In genomic region chr17:16667606-16668005, GRCm38 (mm10) we compare ENCODE assay signal across 20 mouse cellular contexts.
DNase-seq lines count a peak whose midpoint lies in the region; ATAC-seq and TF ChIP-seq lines count a peak whose summit lies in the region.
"Had no signal": no experiment of that assay in that cellular context is flagged by ENCODE, and none has a peak within 500 bp of the region (broad histone marks: within the 10 kb centered on the region; RNA-seq: fewer than 3 reads in every experiment).

No protein-coding gene starts in this region.

- WGBS in forebrain, embryonic 14.5 days = 78% methylated on average over 1 of the region's 1 CpGs
- WGBS in forebrain, embryonic 12.5 days = 89% methylated on average over 1 of the region's 1 CpGs
- 79% methylated on average over 1 of the region's 1 CpGs for WGBS in hindbrain, embryonic 16.5 days
- WGBS in hindbrain, embryonic 12.5 days = 77% methylated on average over 1 of the region's 1 CpGs
- 48% methylated on average over 1 of the region's 1 CpGs for WGBS in lung, embryonic 14.5 days

- TF ChIP-seq CTCF in lung, embryonic 14.5 days (IDR thresholded peaks at IDR 0.05; ENCODE audit: low read depth) = no peak

- H3K9ac ChIP-seq in forebrain, embryonic 14.5 days (ENCODE audit: low read length) = no peak overlapping the region
- H3K9ac ChIP-seq in forebrain, embryonic 12.5 days = no peak overlapping the region
- no peak overlapping the region for H3K9ac ChIP-seq in hindbrain, embryonic 16.5 days (ENCODE audit: low read depth, low read length)
- H3K9ac ChIP-seq in hindbrain, embryonic 12.5 days = no peak overlapping the region
- no peak overlapping the region for H3K9ac ChIP-seq in lung, embryonic 14.5 days
- H3K9ac ChIP-seq: embryonic facial prominence, embryonic 15.5 days; heart, embryonic 15.5 days; neural tube, embryonic 13.5 days had no signal

- H3K4me3 ChIP-seq in forebrain, embryonic 14.5 days (ENCODE audit: low read depth, low read length) = no peak overlapping the region
- no peak overlapping the region for H3K4me3 ChIP-seq in forebrain, embryonic 12.5 days (replicated peaks)
- no peak overlapping the region for H3K4me3 ChIP-seq in hindbrain, embryonic 16.5 days (ENCODE audit: low read length)
- no peak overlapping the region for H3K4me3 ChIP-seq in hindbrain, embryonic 12.5 days
- H3K4me3 ChIP-seq in lung, embryonic 14.5 days (ENCODE audit: low read depth, low read length) = no peak overlapping the region
- H3K4me3 ChIP-seq: embryonic facial prominence, embryonic 15.5 days; heart, embryonic 15.5 days; neural tube, embryonic 13.5 days had no signal

- H3K27ac ChIP-seq in forebrain, embryonic 14.5 days (ENCODE audit: low read depth, low read length) = no peak overlapping the region
- no peak overlapping the region for H3K27ac ChIP-seq in forebrain, embryonic 12.5 days
- no peak overlapping the region for H3K27ac ChIP-seq in hindbrain, embryonic 16.5 days (ENCODE audit: low read depth, low read length)
- H3K27ac ChIP-seq in hindbrain, embryonic 12.5 days = no peak overlapping the region
- no peak overlapping the region for H3K27ac ChIP-seq in lung, embryonic 14.5 days (ENCODE audit: low read depth)
- H3K27ac ChIP-seq: embryonic facial prominence, embryonic 15.5 days; heart, embryonic 15.5 days; neural tube, embryonic 13.5 days had no signal

- peak; percentile 38 for DNase-seq in forebrain, embryonic 14.5 days (ENCODE audit: low spot score)
- peak; percentile 15 for DNase-seq in lung, embryonic 14.5 days
- DNase-seq in lung, postnatal 10 days = no peak
- peak; percentile 5 for DNase-seq in brain, adult 2 months (ENCODE audit: low read depth, low spot score)
- DNase-seq in urinary bladder, postnatal 36 days (ENCODE audit: low spot score in 2 of 2) = no peak
- DNase-seq: adrenal gland, adult 2 months; cerebellum, adult 11 months; cerebellum, postnatal 14 days; gastrocnemius, postnatal 10 days; heart, postnatal 4 days; left cerebral cortex, postnatal 4 days; liver; lung, postnatal 14 days; right cerebral cortex, adult 18-20 months had no signal

- no peaks in the 10 kb centered on the region for H3K36me3 ChIP-seq in forebrain, embryonic 14.5 days (ENCODE audit: control insufficient read depth, insufficient read depth, low read length)
- H3K36me3 ChIP-seq in forebrain, embryonic 12.5 days (replicated peaks) = no peaks in the 10 kb centered on the region
- no peaks in the 10 kb centered on the region for H3K36me3 ChIP-seq in hindbrain, embryonic 16.5 days (ENCODE audit: control insufficient read depth, insufficient read depth, low read length)
- H3K36me3 ChIP-seq in hindbrain, embryonic 12.5 days = no peaks in the 10 kb centered on the region
- no peaks in the 10 kb centered on the region for H3K36me3 ChIP-seq in lung, embryonic 14.5 days (ENCODE audit: insufficient read depth)
- H3K36me3 ChIP-seq: embryonic facial prominence, embryonic 15.5 days; heart, embryonic 15.5 days; neural tube, embryonic 13.5 days had no signal

- no peaks in the 10 kb centered on the region for H3K4me1 ChIP-seq in forebrain, embryonic 14.5 days (ENCODE audit: control insufficient read depth, insufficient read depth, low read length)
- no peaks in the 10 kb centered on the region for H3K4me1 ChIP-seq in forebrain, embryonic 12.5 days
- no peaks in the 10 kb centered on the region for H3K4me1 ChIP-seq in hindbrain, embryonic 16.5 days (ENCODE audit: control insufficient read depth, insufficient read depth, low read depth, low read length)
- H3K4me1 ChIP-seq in hindbrain, embryonic 12.5 days = no peaks in the 10 kb centered on the region
- no peaks in the 10 kb centered on the region for H3K4me1 ChIP-seq in lung, embryonic 14.5 days (ENCODE audit: insufficient read depth)
- H3K4me1 ChIP-seq: embryonic facial prominence, embryonic 15.5 days; heart, embryonic 15.5 days; neural tube, embryonic 13.5 days had no signal

- ATAC-seq in forebrain, embryonic 14.5 days = no peak
- no peak for ATAC-seq in forebrain, embryonic 12.5 days (ENCODE audit: low FRiP score)
- peak; percentile 73 for ATAC-seq in hindbrain, embryonic 16.5 days
- no peak for ATAC-seq in hindbrain, embryonic 12.5 days (ENCODE audit: low FRiP score)
- ATAC-seq in lung, embryonic 14.5 days (ENCODE audit: insufficient read depth) = no peak

- H3K4me2 ChIP-seq in forebrain, embryonic 14.5 days (ENCODE audit: low read length) = no peak overlapping the region
- H3K4me2 ChIP-seq in forebrain, embryonic 12.5 days = no peak overlapping the region
- no peak overlapping the region for H3K4me2 ChIP-seq in hindbrain, embryonic 16.5 days (ENCODE audit: low read length)
- H3K4me2 ChIP-seq in hindbrain, embryonic 12.5 days (replicated peaks) = no peak overlapping the region
- no peak overlapping the region for H3K4me2 ChIP-seq in lung, embryonic 14.5 days
- H3K4me2 ChIP-seq: embryonic facial prominence, embryonic 15.5 days; heart, embryonic 15.5 days; neural tube, embryonic 13.5 days had no signal

- no peaks in the 10 kb centered on the region for H3K9me3 ChIP-seq in forebrain, embryonic 14.5 days (replicated peaks; ENCODE audit: control insufficient read depth, low read length)
- H3K9me3 ChIP-seq in forebrain, embryonic 12.5 days = no peaks in the 10 kb centered on the region
- no peaks in the 10 kb centered on the region for H3K9me3 ChIP-seq in hindbrain, embryonic 16.5 days (ENCODE audit: control insufficient read depth, low read length)
- no peaks in the 10 kb centered on the region for H3K9me3 ChIP-seq in hindbrain, embryonic 12.5 days (replicated peaks)
- H3K9me3 ChIP-seq in lung, embryonic 14.5 days (ENCODE audit: low read depth, low read length) = no peaks in the 10 kb centered on the region
- H3K9me3 ChIP-seq: embryonic facial prominence, embryonic 15.5 days; heart, embryonic 15.5 days; neural tube, embryonic 13.5 days had no signal

- no peaks in the 10 kb centered on the region for H3K27me3 ChIP-seq in forebrain, embryonic 14.5 days (replicated peaks; ENCODE audit: control insufficient read depth, insufficient read depth, low read length)
- no peaks in the 10 kb centered on the region for H3K27me3 ChIP-seq in forebrain, embryonic 12.5 days
- no peaks in the 10 kb centered on the region for H3K27me3 ChIP-seq in hindbrain, embryonic 16.5 days (replicated peaks; ENCODE audit: control insufficient read depth, insufficient read depth, low read length)
- H3K27me3 ChIP-seq in hindbrain, embryonic 12.5 days = no peaks in the 10 kb centered on the region
- no peaks in the 10 kb centered on the region for H3K27me3 ChIP-seq in lung, embryonic 14.5 days (ENCODE audit: insufficient read depth, low read length)
- H3K27me3 ChIP-seq: embryonic facial prominence, embryonic 15.5 days; heart, embryonic 15.5 days; neural tube, embryonic 13.5 days had no signal

Comparison
In these comparisons a context has a peak if more than half of its experiments do, and no peak if none do; other contexts are left out.
1. DNase-seq: peak in forebrain, embryonic 14.5 days (single experiment), lung, embryonic 14.5 days (single experiment) and brain, adult 2 months (single experiment); none in lung, postnatal 10 days (single experiment) and urinary bladder, postnatal 36 days (0 of 2).